Mouse (Mus musculus) gastrocnemius, adult 2 months (tissue): ENCODE data around the gene Nkx2-5. TPM values are rescaled to one million over a fixed set of nuclear protein-coding genes. Genes with fewer than 3 reads are reported as not detected.

Experiments used
- DNase-seq: peaks from one replicate; pipeline ENCODE4 v3.0.0; 2022
- H3K27ac ChIP-seq: fragments of 200-600 bp; 2 replicates; pipeline ENCODE4 v1.8.1; 2022; ENCODE audit warnings: mild to moderate bottlenecking
- H3K4me3 ChIP-seq: fragments of 200-600 bp; 2 replicates; pipeline ENCODE4 v1.8.1; 2022; ENCODE audit warnings: mild to moderate bottlenecking, moderate library complexity
- CTCF ChIP-seq: fragments of 200-600 bp; IDR thresholded peaks from 2 replicates; pipeline ENCODE4 v1.8.1; 2022; ENCODE audit warnings: antibody characterized with exemption, mild to moderate bottlenecking, moderate library complexity
- intact Hi-C: fragments of 180-260 bp; cut with DNase I; formaldehyde crosslinking; loops from one replicate; pipeline ENCODE4 v1.15.1; 2025
- total RNA-seq, 2 experiments: library from RNA; stranded (reverse); gene quantifications; 2 replicates each; pipeline ENCODE4 v1.2.3; 2021

Gene Nkx2-5
- total RNA-seq, 2 experiments from 2014 or later, result not detected

DNA sequence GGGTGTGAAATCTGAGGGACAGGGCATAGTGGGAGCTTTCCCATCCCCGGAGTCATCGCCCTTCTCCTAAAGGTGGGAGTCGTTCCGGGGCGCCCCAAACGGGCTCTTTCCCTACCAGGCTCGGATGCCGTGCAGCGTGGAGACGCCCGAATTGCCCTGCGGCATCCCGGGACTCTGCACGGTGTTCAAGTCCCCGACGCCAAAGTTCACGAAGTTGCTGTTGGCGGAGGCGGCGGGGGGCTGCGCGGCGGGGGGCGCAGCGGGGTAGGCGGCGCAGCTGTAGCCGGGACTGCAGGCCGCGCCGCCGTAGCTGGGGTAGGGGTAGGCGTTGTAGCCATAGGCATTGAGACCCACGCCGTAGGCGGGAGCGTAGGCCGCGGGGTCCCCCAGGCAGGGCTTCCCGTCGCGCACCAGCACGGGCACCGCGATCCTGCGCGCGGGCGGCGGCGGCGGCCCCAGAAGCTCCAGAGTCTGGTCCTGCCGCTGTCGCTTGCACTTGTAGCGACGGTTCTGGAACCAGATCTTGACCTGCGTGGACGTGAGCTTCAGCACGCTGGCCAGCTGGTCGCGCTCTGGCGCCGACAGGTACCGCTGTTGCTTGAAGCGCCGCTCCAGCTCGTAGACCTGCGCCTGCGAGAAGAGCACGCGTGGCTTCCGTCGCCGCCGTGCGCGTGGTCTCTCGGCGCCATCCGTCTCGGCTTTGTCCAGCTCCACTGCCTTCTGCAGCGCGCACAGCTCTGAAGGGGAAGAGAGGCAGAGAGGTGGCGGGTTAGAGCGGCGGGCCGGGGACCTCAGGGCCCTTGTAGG is 5.7 kb downstream of the Nkx2-5 start:
- no peak for DNase-seq
- no peak overlapping the region for H3K27ac ChIP-seq
- intact Hi-C loops, result no loop called here
- peak overlapping the region; percentile 35 for H3K4me3 ChIP-seq
- no peak for TF ChIP-seq CTCF

DNA sequence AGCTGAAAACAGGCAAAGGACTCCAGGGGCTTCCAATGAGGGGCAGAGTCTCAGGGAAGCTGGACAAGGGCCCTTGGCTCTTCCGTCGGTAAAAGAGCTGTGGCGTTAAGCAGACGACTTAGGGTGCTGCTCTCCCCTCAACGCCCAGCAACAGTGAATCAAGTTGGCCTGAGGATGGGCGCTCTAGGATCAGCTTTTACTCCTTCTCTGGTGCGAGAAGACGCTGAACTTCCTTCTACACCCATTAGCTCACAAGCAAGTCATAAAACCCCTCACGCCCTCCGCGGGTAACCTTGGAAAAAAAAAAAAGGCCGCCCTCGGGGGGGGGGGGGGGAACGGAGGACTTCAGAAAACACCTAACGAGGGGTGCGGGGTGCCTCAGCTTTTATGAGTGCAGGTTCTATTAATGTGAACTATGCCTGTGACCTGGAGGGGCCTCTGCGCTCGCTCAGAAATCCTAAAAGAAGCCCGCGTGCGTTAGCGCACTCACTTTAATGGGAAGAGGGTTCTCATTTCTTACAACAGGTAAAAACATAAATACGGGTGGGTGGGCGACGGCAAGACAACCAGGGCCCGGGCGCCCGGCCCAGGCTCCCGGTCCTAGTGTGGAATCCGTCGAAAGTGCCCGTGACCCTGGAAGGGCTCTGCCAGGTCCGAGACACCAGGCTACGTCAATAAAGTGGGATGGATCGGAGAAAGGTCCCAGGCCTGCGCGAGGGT is 6.5 kb downstream of the Nkx2-5 start:
- no peak overlapping the region for H3K4me3 ChIP-seq
- no peak for DNase-seq
- no peak for TF ChIP-seq CTCF
- intact Hi-C loops, result no loop called here
- no peak overlapping the region for H3K27ac ChIP-seq

DNA sequence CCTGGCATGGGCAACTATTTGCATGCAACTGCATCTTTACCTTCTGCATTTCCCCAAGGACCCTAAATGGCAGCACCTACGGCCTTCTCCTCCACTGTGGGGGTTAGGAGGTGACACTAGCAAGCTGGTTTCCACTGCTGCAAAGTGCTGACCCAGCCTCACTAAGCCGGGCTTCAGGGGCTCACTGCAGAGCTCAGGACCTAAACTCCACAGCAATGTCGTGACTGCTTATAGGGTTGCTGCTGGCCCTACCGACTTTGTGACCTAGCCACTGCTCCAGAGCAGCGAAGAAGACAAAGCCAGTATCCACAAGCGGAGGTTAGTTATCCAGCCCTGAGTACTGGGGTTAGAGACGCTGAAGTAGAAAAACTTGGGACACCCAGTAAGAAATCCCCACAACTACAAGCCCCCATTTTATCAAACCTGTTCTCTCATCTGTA is 7.2 kb downstream of the Nkx2-5 start:
- no peak for TF ChIP-seq CTCF
- DNase-seq, result no peak
- intact Hi-C loops, result no loop called here
- H3K4me3 ChIP-seq, result no peak overlapping the region
- H3K27ac ChIP-seq, result no peak overlapping the region

DNA sequence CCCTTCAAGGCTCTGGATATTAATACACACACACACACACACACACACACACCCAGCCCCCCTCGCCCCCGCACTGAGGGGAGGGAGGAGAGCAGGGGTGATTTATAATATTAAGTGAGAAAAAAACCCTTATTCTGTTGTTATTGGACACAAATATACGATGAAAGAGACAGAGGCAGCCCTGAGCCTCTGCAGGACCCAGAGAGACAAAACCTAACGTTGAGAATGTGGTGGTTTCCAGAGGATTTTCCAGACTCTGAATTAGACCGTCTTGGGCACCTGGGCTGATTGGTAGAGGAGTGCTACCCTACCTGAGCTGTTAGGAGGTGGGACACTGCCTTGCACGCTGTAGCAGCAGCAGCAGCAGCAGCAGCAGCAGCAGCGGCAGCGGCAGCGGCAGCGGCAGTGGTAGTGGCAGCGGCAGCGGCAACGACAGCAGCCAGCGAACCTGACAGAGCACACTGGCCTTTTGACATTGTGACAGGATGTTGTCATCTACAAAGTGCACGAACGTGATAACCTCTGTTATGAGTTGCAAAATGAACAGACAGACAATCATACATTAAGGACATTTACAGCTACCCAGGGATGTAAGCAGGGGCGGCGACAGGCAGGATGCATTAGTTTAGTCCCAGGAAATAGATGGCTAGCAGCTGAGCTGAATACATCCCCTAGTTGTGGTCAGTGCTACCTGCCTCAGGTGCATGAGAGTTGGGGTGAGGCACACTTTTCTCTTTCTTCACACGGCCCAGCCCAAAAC is 7.8 kb downstream of the Nkx2-5 start:
- H3K4me3 ChIP-seq, result no peak overlapping the region
- no peak for TF ChIP-seq CTCF
- intact Hi-C loops, result no loop called here
- no peak for DNase-seq
- no peak overlapping the region for H3K27ac ChIP-seq

DNA sequence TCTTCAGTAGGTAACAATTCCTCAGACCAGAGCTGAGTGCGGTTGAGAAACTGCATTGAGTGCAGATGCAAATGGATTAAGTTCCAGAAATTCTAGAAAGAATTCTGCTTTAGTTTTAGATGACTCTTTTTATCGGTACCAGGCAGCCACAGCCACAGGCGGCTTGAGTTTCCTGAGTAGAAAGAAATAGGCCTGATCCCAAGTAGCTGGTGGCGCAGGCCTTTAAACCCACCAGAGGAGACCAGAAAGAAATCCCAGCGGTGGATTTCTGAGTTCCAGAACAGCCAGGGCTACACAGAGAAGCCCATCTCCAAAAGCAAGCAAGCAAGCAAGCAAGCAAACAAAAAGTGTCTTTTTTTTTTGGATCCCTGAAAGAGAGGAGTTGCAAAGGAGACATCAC is 8.4 kb downstream of the Nkx2-5 start:
- Histone ChIP-seq H3K4me3 (no peak overlapping the region), H3K27ac (no peak overlapping the region)
- DNase-seq, result no peak
- intact Hi-C loops, result no loop called here
- TF ChIP-seq CTCF, result no peak

DNA sequence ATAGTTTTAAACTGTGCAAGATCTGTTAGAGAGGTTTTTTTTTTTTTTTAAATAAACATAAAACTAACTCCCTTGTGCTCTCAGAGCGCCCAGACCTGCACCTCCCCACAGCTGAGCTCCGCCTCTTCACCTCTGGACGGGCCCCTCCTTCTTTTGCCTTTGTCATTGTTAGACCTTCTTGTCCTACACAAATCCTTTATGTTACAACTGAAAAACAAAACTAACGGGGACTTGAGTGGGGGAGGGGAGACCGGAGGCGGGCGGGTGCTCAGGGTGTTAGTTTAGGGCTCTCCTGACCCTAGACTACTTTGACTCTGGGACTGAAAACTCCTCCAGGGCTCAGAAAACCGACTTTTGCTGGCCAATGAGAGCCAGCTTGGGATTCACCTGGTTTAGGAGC is 8.9 kb downstream of the Nkx2-5 start:
- no peak for DNase-seq
- H3K27ac ChIP-seq, result no peak overlapping the region
- H3K4me3 ChIP-seq, result no peak overlapping the region
- intact Hi-C loops, result no loop called here
- TF ChIP-seq CTCF, result no peak

DNA sequence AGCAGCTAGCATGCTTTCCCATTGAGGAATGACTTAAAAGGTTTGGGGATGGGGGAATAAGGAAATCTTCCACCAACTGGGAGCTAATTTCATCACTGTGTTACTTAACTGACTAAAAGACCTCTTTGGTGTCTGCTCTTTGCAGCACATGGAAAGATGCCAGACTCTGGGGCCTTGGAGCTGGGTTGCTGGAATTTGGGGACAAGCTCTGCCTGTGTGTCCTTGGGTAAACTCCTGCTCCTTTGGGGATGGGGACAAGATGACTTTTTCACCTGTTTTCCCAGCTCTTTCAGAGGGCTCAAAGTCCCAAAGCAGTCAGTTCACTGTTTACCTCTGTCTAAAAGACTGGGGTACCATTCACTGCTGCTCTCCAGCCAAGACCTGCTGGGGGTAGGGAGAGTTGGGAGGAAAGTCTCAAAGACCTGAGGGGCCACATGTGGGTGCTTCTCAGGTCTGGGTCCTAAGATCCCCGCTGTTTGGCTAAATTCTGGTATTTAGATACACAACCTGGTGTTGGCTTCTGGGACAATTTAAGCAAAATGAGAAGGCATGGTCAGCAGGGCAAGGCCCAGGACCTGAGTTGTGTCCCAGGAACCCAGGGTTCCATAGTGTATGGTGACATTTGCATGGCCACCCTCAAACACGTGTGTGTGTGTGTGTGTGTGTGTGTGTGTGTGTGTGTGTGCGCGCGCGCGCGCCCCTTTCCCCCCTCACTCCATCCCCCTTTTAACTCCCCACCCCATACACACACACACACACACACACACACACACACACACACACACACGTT is 9.6 kb downstream of the Nkx2-5 start:
- intact Hi-C loops, result no loop called here
- no peak overlapping the region for H3K27ac ChIP-seq
- no peak for TF ChIP-seq CTCF
- H3K4me3 ChIP-seq, result no peak overlapping the region
- DNase-seq, result no peak

DNA sequence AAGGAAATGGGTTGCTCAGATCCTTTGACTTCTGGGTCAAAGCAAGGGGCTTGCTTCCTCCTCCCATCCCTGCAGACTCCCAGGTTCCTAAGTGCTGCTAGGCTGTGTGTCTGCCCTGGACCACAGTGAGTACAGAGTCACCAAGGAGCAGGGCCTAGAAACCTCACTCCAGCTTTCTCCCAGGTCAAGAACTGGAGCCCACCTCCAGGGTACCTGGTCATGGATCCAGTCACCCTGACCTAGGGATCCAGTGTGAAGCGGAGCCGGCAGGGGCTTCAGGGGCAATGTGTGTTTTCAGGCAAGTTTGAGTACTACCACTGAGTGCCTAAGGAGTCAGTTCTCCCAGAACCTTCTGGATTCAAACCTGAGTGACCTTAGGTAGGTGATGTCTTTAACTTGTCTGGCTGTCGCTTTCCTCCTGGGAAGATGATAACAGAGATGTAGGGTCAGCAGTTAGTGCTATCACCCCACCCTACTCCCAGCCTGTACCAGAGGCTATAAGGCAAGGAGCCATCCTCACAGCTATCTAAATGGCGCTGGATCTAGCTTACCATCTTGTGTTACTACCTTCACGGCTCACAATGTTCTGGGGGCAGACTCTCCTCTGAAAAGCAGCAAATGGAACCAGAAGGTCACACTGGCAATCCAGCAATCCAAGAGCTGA is 10.4 kb downstream of the Nkx2-5 start:
- no peak for DNase-seq
- Histone ChIP-seq H3K27ac (no peak overlapping the region), H3K4me3 (no peak overlapping the region)
- no peak for TF ChIP-seq CTCF
- intact Hi-C loops, result no loop called here

DNA sequence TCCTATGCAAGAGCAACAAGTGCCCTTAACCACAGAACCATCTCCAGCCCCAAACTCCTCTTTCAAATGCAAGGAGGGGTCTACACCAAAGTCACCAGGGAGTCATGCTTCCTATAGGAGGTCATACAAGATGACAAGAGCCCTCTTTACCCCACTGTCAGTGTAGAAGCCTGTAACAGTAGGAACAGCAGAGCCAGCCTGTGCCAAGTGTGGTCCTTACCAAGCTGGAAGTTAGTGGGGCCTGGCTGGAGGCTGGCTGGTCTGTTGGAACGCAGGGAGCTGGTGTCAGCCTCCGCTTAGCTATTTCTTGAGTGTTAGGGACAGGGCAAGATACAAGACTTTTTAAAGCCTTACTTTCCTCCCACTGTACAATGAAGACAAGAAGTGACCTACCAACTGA is 11.0 kb downstream of the Nkx2-5 start:
- no peak for DNase-seq
- intact Hi-C loops, result no loop called here
- TF ChIP-seq CTCF, result no peak
- Histone ChIP-seq H3K27ac (no peak overlapping the region), H3K4me3 (no peak overlapping the region)

DNA sequence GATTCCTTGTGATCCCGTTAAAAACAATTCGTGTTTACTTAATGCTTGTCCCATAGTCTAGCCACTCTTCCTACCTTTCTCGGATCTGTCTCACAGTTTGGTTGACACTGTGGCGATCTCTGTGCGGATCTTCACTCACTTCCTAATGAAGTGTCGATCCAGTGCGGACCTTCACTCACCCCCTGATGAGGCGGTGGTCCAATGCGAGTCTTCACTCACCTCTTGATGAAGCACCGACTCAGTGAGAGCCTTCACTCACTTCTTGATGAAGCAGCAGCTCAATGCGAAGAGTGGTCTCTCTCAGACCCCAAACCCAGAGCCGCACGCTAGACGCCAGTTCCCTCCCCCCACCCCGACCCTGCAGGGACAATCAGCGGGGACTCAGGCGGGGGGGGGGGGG is 18.7 kb downstream of the Nkx2-5 start:
- no peak for TF ChIP-seq CTCF
- DNase-seq, result no peak
- Histone ChIP-seq H3K4me3 (no peak overlapping the region), H3K27ac (no peak overlapping the region)
- intact Hi-C loops, result no loop called here

DNA sequence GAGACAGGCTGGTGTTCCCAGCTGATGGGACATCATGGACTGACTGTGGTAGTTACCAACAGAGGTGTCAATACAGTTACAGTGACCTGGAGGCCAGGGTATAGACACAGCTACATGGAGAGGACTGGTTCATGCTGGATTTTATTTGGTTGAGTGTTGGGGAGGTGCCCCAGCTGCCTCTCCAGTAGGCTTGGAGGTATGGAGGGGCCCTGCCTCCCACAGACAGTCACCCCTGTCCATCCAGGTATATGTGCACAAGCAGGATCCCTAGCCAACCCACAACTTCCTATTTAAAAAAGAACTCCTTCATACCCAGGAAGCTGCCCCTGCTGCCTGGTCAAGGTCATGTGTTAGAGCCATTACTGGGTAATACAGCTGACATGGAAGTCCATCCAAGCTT is 27.0 kb downstream of the Nkx2-5 start:
- DNase-seq, result no peak
- intact Hi-C loops, result no loop called here
- Histone ChIP-seq H3K27ac (no peak overlapping the region), H3K4me3 (no peak overlapping the region)
- no peak for TF ChIP-seq CTCF

DNA sequence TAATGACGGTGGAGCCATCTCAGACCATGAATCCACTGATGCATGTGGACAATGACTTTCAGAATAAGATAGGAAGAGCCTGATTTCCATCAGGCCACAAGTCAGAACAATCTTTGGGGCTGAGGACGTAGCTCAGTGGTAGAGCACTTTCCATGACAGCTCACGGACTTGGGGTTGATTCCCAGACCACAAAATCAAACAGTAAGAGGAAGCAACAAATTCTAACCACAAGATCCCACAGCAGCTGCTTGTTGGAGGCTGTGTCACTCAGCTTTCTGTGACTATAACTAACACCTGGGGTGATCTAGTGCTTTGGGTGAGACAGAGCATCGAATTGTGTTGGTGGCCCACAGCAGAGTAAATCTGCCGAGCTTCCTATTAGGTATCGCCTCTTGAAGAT is 28.0 kb downstream of the Nkx2-5 start:
- intact Hi-C loops, result no loop called here
- Histone ChIP-seq H3K4me3 (no peak overlapping the region), H3K27ac (no peak overlapping the region)
- no peak for DNase-seq
- TF ChIP-seq CTCF, result no peak
